Mouse (Mus musculus): Measurements from ENCODE around the gene Preb.

DNA sequence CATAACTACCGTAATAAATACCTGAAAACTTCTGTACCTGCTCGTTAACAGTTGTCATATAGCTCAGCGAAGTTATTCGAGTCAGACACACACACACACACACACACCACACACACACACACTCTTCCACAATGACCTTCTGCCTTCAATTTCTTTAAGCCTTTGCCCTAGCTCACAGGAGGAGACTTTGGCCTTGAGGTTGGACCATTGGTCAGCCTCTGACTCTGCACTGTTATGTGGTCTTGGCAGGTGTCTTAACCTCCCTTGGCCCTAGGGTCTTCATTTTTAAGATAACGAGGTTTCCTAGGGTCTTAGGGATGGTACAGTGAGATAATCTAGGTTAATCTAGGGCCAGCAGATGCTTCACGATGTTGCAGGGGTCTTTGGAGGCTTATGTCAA is 15.8 kb downstream of the Preb start:
- TF ChIP-seq CTCF (IDR thresholded peaks at IDR 0.05; ENCODE audit: low read depth, low read length) (no peak), POLR2A (IDR thresholded peaks at IDR 0.05; ENCODE audit: borderline replicate concordance, low read depth, low read length) (no peak)

Data from bone marrow macrophage, adult 2 months (primary cell).